Mouse (Mus musculus) hindbrain, embryonic 13.5 days (tissue): ENCODE data around the gene Ace3. TPM values are rescaled to one million over a fixed set of nuclear protein-coding genes. Genes with fewer than 3 reads are reported as not detected.

ENCODE experiments used
- ATAC-seq: fragments of 200-750 bp; cut with Nextera tagmentation; 2 replicates; pipeline ENCODE4 v1.8.0; 2017; ENCODE audit warnings: moderate TSS enrichment; ENCODE audit not compliant: low FRiP score
- H3K27ac ChIP-seq: fragments of 300-500 bp; sonication (generic); 2 replicates; pipeline ENCODE4 v1.5.1; 2015; ENCODE audit warnings: inconsistent platforms, mild to moderate bottlenecking, moderate library complexity
- H3K27me3 ChIP-seq: fragments of 300-500 bp; sonication (generic); 2 replicates; pipeline ENCODE4 v1.6.1; 2015; ENCODE audit warnings: mild to moderate bottlenecking, inconsistent platforms
- H3K36me3 ChIP-seq: fragments of 300-500 bp; sonication (generic); 2 replicates; pipeline ENCODE4 v1.6.1; 2015; ENCODE audit warnings: mild to moderate bottlenecking, inconsistent platforms
- H3K4me1 ChIP-seq: fragments of 300-500 bp; sonication (generic); replicated peaks from 2 replicates; pipeline ENCODE4 v1.6.1; 2015; ENCODE audit warnings: inconsistent platforms
- H3K4me2 ChIP-seq: fragments of 300-500 bp; sonication (generic); 2 replicates; pipeline ENCODE4 v1.6.1; 2015; ENCODE audit warnings: inconsistent platforms, mild to moderate bottlenecking, moderate library complexity
- H3K4me3 ChIP-seq: fragments of 300-500 bp; sonication (generic); 2 replicates; pipeline ENCODE4 v1.5.1; 2015; ENCODE audit warnings: mild to moderate bottlenecking, inconsistent platforms
- H3K9ac ChIP-seq: fragments of 300-500 bp; sonication (generic); 2 replicates; pipeline ENCODE4 v1.6.1; 2015; ENCODE audit warnings: mild to moderate bottlenecking, inconsistent platforms
- H3K9me3 ChIP-seq: fragments of 300-500 bp; sonication (generic); 2 replicates; pipeline ENCODE4 v1.6.1; 2016; ENCODE audit warnings: inconsistent platforms
- WGBS: fragments of 180-500 bp; shearing (Covaris S2); methylation state at CpG from one replicate; pipeline ENCODE4 v1.1.7; 2015; 5-methylcytosine and 5-hydroxymethylcytosine counted together
- polyA plus RNA-seq: library from polyadenylated mRNA; unstranded; fragments of >200 nt; fragmentation: Nextera tagmentation; extraction: Ambion mirVana; gene quantifications from 2 replicates; pipeline ENCODE4 v1.2.1, GENCODE M21; 2015

Gene Ace3
- polyA plus RNA-seq, 1 experiment from 2014 or later, result 0.08 TPM

DNA sequence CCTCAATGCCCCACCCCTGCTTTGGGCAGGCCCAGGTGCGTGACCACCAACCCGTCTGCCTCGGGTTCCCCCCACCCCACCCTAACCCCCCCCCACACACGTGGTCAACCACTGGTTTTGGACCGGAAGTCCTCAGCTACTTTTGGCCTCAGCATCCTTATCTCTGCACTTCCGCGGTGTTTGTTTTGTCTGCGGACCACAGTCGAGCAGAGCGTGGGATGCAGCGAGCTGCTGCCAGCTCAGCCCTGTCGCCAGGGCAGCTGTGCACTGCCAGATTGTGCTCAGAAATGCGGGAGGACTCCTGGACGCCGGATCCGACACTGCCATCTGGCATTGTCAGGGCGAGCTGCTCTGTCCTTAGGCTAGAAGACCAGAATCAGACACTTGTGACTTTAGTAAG lies 35.1 kb upstream of the Ace3 start:
- Histone ChIP-seq H3K9me3 (no peaks in the 10 kb centered on the region), H3K27me3 (no peaks in the 10 kb centered on the region), H3K4me2 (no peak overlapping the region), H3K27ac (no peak overlapping the region; the same call in 1 of the 2 replicates), H3K4me1 (0 out of 2 replicates have a peak, but pooled peaks cover 3% of the 10 kb centered on the region), H3K9ac (no peak overlapping the region), H3K36me3 (no peaks in the 10 kb centered on the region), H3K4me3 (no peak overlapping the region)
- WGBS, result 49% methylated on average over 17 of the region's 17 CpGs
- ATAC-seq, result no peak

GRCm38 (mm10) chr11:105964691-105965090 lies 29.8 kb upstream of the Ace3 start:
- 71% methylated on average over 5 of the region's 5 CpGs for WGBS
- no peaks in the 10 kb centered on the region for H3K9me3 ChIP-seq
- peaks cover 38% of the 10 kb centered on the region for H3K27me3 ChIP-seq
- H3K36me3 ChIP-seq, result no peaks in the 10 kb centered on the region
- H3K27ac ChIP-seq, result no peak overlapping the region
- no peak overlapping the region for H3K4me3 ChIP-seq
- no peak overlapping the region for H3K4me2 ChIP-seq
- H3K9ac ChIP-seq, result no peak overlapping the region
- H3K4me1 ChIP-seq, result peaks cover 19% of the 10 kb centered on the region
- ATAC-seq, result no peak

GRCm38 (mm10) chr11:105966288-105966687 lies 28.2 kb upstream of the Ace3 start:
- Histone ChIP-seq H3K9ac (no peak overlapping the region), H3K36me3 (no peaks in the 10 kb centered on the region), H3K27ac (no peak overlapping the region), H3K27me3 (peaks cover 54% of the 10 kb centered on the region), H3K4me2 (no peak overlapping the region), H3K9me3 (no peaks in the 10 kb centered on the region), H3K4me1 (peaks cover 19% of the 10 kb centered on the region), H3K4me3 (no peak overlapping the region)
- ATAC-seq, result no peak
- 80% methylated on average over 4 of the region's 4 CpGs for WGBS

DNA sequence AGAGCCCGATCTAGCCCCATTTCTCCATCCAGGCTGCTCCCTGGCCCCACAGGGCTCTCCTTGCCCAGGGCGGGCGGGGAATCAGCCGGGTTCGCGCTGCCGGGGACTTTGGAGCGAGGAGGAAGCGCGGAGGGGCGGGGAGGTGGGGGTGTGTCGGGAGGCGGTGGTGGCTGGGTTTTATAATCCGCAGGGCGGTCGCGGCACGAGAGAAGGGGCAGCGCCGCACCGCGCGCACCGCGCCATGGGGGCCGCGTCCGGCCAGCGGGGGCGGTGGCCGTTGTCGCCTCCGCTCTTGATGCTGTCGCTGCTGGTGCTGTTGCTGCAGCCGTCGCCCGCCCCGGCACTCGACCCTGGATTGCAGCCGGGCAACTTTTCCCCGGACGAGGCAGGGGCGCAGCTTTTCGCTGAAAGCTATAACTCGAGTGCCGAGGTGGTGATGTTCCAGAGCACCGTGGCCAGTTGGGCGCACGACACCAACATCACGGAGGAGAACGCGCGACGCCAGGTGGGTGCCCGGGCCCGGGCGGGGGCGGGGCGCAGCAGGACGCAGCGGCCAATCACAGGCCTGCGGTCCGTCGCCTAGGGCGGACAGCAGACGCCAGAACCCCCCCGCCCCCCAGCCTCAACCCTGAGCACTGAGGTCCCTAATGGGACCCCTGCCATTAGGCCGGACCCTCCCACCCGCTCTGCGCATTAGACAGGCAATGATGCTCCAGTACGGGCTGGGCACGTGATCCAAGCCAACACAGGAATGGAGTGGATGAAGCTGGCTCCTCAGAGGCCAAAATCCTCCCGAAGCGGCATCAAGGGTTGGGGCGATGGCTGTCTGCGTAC lies 26.5 kb upstream of the Ace3 start, which contains the start of gene Ace:
Gene Ace (plus strand): TSS at position 205 of the 834 bp plus-strand sequence.
- peak within 1 kb of the TSS; percentile 81 for H3K9ac ChIP-seq
- ATAC-seq, result peak; percentile 63
- peak within 1 kb of the TSS; percentile 95 for H3K4me2 ChIP-seq
- peaks cover 19% of the 10 kb centered on the region for H3K4me1 ChIP-seq
- WGBS, result under 1% methylated on average over 75 of the region's 76 CpGs
- H3K4me3 ChIP-seq, result peak within 1 kb of the TSS; percentile 60
- no peaks in the 10 kb centered on the region for H3K36me3 ChIP-seq
- H3K9me3 ChIP-seq, result no peaks in the 10 kb centered on the region
- peak within 1 kb of the TSS; percentile 23; the same call in 1 of the 2 replicates for H3K27ac ChIP-seq
- H3K27me3 ChIP-seq, result peaks cover 54% of the 10 kb centered on the region

GRCm38 (mm10) chr11:105968948-105969347 lies 25.5 kb upstream of the Ace3 start:
- H3K36me3 ChIP-seq, result no peaks in the 10 kb centered on the region
- no peak for ATAC-seq
- H3K4me3 ChIP-seq, result peak overlapping the region; percentile 60; the same call in 1 of the 2 replicates
- H3K27ac ChIP-seq, result no peak overlapping the region
- peaks cover 58% of the 10 kb centered on the region for H3K27me3 ChIP-seq
- H3K9me3 ChIP-seq, result no peaks in the 10 kb centered on the region
- 41% methylated on average over 10 of the region's 10 CpGs for WGBS
- peak overlapping the region; percentile 95 for H3K4me2 ChIP-seq
- H3K4me1 ChIP-seq, result peaks cover 19% of the 10 kb centered on the region
- H3K9ac ChIP-seq, result peak overlapping the region; percentile 81

- no peak overlapping the region for H3K4me2 ChIP-seq
- no peaks in the 10 kb centered on the region for H3K9me3 ChIP-seq
- no peak overlapping the region for H3K27ac ChIP-seq
- no peak overlapping the region for H3K9ac ChIP-seq
- H3K36me3 ChIP-seq, result no peaks in the 10 kb centered on the region
- no peak overlapping the region for H3K4me3 ChIP-seq
- H3K27me3 ChIP-seq, result peaks cover 58% of the 10 kb centered on the region
- 92% methylated on average over 1 of the region's 1 CpGs for WGBS
- ATAC-seq, result no peak
- peaks cover 19% of the 10 kb centered on the region for H3K4me1 ChIP-seq
These were observed 25.0 kb upstream of the Ace3 start for GRCm38 (mm10) chr11:105969516-105969915.

DNA sequence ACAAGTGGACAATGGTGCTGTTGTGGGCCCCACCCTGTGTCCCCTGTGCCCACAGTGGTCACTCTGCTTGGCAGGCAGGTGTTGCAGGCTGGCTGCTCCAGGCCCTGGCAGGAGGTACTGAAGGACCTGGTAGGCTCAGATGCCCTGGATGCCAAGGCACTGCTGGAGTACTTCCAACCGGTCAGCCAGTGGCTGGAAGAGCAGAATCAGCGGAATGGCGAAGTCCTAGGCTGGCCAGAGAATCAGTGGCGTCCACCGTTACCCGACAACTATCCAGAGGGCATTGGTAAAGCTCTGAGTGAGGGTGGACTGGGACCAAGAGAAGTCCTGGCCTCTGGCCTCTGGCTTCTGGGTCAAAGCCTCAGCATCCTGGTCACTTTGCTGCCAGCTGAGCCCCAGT lies 19.9 kb upstream of the Ace3 start:
- Histone ChIP-seq H3K4me1 (no peaks in the 10 kb centered on the region), H3K36me3 (no peaks in the 10 kb centered on the region), H3K4me3 (no peak overlapping the region), H3K27ac (no peak overlapping the region), H3K27me3 (peaks cover 29% of the 10 kb centered on the region), H3K9me3 (no peaks in the 10 kb centered on the region), H3K4me2 (no peak overlapping the region), H3K9ac (no peak overlapping the region)
- WGBS, result 91% methylated on average over 6 of the region's 6 CpGs
- ATAC-seq, result no peak

DNA sequence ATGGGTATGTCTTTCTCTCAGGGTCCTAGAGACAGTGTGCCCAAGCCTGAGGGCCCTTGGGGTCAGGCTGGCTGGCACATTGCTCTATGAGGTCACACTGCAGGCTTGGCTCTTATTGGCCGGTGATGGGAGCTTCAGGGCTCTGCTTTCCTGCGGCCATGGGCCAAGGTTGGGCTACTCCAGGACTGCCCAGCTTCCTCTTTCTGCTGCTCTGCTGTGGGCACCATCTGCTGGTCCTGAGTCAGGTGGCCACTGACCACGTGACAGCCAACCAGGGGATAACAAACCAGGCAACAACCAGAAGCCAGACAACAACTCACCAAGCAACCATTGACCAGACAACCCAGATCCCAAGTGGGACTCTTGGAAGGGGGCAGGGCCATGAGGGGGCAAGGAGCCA lies 19.4 kb upstream of the Ace3 start:
- Histone ChIP-seq H3K4me2 (no peak overlapping the region), H3K9ac (no peak overlapping the region), H3K27me3 (peaks cover 24% of the 10 kb centered on the region), H3K27ac (no peak overlapping the region), H3K4me1 (no peaks in the 10 kb centered on the region), H3K9me3 (no peaks in the 10 kb centered on the region), H3K4me3 (no peak overlapping the region), H3K36me3 (no peaks in the 10 kb centered on the region)
- no peak for ATAC-seq
- WGBS, result 85% methylated on average over 3 of the region's 3 CpGs

DNA sequence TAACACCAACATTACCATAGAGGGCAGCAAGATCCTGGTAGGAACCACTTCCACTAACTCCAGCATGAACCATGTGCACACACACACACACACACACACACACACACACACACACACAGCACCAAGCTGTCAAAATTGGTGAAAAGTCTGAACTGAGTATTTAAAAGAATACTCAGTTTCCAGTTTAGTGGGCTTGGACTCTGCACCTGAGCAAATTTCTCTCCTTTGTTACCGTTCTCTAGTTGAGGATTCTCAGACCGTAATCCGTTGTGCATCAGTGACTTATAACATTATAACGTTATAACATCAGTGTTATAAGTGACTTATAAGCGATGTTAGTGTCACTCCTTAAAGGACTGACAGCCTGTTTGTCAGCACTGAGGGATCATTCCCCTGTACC lies 18.8 kb upstream of the Ace3 start:
- 90% methylated on average over 5 of the region's 5 CpGs for WGBS
- Histone ChIP-seq H3K4me2 (no peak overlapping the region), H3K27ac (no peak overlapping the region), H3K4me3 (no peak overlapping the region), H3K9ac (no peak overlapping the region), H3K4me1 (no peaks in the 10 kb centered on the region), H3K9me3 (no peaks in the 10 kb centered on the region), H3K36me3 (no peaks in the 10 kb centered on the region), H3K27me3 (peaks cover 18% of the 10 kb centered on the region)
- no peak for ATAC-seq

DNA sequence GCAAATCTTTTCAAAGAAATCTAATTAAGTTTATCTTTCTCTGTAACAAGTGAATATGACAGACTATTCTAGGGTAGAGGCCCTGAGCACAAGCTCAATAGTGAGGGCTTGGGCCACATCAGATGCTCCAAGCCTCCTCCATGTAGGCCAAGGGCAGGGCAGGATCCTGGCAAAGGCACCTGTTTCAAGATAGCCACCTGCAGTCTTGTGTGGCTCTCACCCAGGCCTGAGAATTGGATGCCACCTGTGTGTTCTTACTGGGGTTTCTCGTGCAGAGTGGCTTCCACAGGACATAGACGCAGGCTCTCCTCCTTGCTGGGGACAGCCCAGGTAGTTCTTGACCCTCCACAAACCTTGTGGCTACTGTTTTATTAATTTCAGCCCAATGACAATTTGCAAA lies 16.2 kb upstream of the Ace3 start:
- Histone ChIP-seq H3K36me3 (no peaks in the 10 kb centered on the region), H3K4me3 (no peak overlapping the region), H3K27me3 (0 out of 2 replicates have a peak, but pooled peaks cover 12% of the 10 kb centered on the region), H3K4me2 (no peak overlapping the region), H3K9me3 (no peaks in the 10 kb centered on the region), H3K27ac (no peak overlapping the region), H3K9ac (no peak overlapping the region), H3K4me1 (no peaks in the 10 kb centered on the region)
- no peak for ATAC-seq
- WGBS, result 89% methylated on average over 2 of the region's 2 CpGs

GRCm38 (mm10) chr11:105978634-105979033 lies 15.8 kb upstream of the Ace3 start:
- H3K4me1 ChIP-seq, result no peaks in the 10 kb centered on the region
- no peak overlapping the region for H3K4me3 ChIP-seq
- no peak overlapping the region for H3K4me2 ChIP-seq
- H3K27ac ChIP-seq, result no peak overlapping the region
- no peak for ATAC-seq
- no peaks in the 10 kb centered on the region for H3K9me3 ChIP-seq
- no peak overlapping the region for H3K9ac ChIP-seq
- 0 out of 2 replicates have a peak, but pooled peaks cover 10% of the 10 kb centered on the region for H3K27me3 ChIP-seq
- H3K36me3 ChIP-seq, result no peaks in the 10 kb centered on the region
- WGBS, result 68% methylated on average over 5 of the region's 5 CpGs

- WGBS, result 56% methylated on average over 4 of the region's 4 CpGs
- Histone ChIP-seq H3K4me2 (no peak overlapping the region), H3K27ac (no peak overlapping the region), H3K4me3 (no peak overlapping the region), H3K9ac (no peak overlapping the region), H3K36me3 (no peaks in the 10 kb centered on the region), H3K9me3 (no peaks in the 10 kb centered on the region), H3K27me3 (peaks cover 2% of the 10 kb centered on the region; the same call in 1 of the 2 replicates), H3K4me1 (0 out of 2 replicates have a peak, but pooled peaks cover 4% of the 10 kb centered on the region)
- ATAC-seq, result no peak
These were observed 10.0 kb upstream of the Ace3 start for GRCm38 (mm10) chr11:105984452-105984851.

DNA sequence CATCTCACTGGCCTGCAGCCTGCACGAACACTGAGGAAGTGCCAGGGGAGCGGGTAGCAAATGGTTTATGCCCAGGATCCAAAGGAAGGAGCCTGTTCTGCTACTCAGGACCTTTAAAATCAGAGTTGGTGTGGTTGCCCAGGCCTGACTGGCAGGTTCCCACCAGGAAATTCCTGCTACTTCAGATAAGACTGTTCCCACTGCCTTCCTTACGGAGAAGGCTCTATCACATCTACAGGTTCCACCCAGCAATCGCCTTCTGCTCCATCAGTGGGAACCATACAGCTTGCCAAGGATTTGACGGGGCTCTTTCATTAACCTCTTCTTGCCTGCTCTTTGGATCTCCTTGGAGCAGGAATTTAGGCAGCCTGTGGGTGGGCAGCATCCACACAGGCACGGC lies 7.0 kb upstream of the Ace3 start:
- Histone ChIP-seq H3K9ac (no peak overlapping the region), H3K4me2 (no peak overlapping the region), H3K4me3 (no peak overlapping the region), H3K9me3 (no peaks in the 10 kb centered on the region), H3K27ac (no peak overlapping the region), H3K4me1 (0 out of 2 replicates have a peak, but pooled peaks cover 4% of the 10 kb centered on the region), H3K27me3 (peaks cover 3% of the 10 kb centered on the region; the same call in 1 of the 2 replicates), H3K36me3 (no peaks in the 10 kb centered on the region)
- ATAC-seq, result no peak
- WGBS, result 79% methylated on average over 6 of the region's 6 CpGs
